Mouse (Mus musculus) neural tube, embryonic 10.5 days (tissue): ENCODE results near the gene Gm11034.

ENCODE experiments used
- DNase-seq: peaks from one replicate; pipeline ENCODE4 v3.0.0-alpha.2; 2017; ENCODE audit warnings: low spot score; ENCODE audit errors: extremely low spot score

The Gm11034 gene

GRCm38 (mm10) chr8:72211846-72212245 lies 1.6 kb downstream of the Gm11034 start:
- DNase-seq, result no peak

GRCm38 (mm10) chr8:72210710-72211109 lies 2.7 kb downstream of the Gm11034 start:
- no peak for DNase-seq

- DNase-seq, result no peak
Measured at GRCm38 (mm10) chr8:72210222-72210621, 3.2 kb downstream of the Gm11034 start.

- DNase-seq, result no peak
Measured at GRCm38 (mm10) chr8:72208582-72208981, 4.9 kb downstream of the Gm11034 start.

- no peak for DNase-seq
Measured at GRCm38 (mm10) chr8:72197997-72198396, 15.4 kb downstream of the Gm11034 start.

- no peak for DNase-seq
Measured at GRCm38 (mm10) chr8:72192065-72192464, 21.4 kb downstream of the Gm11034 start.

GRCm38 (mm10) chr8:72190215-72190539 lies 23.3 kb downstream of the Gm11034 start:
- DNase-seq, result no peak

GRCm38 (mm10) chr8:72189417-72190214 lies 23.8 kb downstream of the Gm11034 start, which contains the start of gene Hsh2d:
Gene Hsh2d, plus strand, starts transcription at chr8:72189638.
- no peak for DNase-seq

- no peak for DNase-seq
Measured at GRCm38 (mm10) chr8:72187793-72188331, 25.6 kb downstream of the Gm11034 start.

- no peak for DNase-seq
Measured at GRCm38 (mm10) chr8:72183554-72184202, 29.8 kb downstream of the Gm11034 start.

- peak; percentile 56 for DNase-seq
Measured at GRCm38 (mm10) chr8:72177346-72177925, 36.0 kb downstream of the Gm11034 start.

- no peak for DNase-seq
Measured at GRCm38 (mm10) chr8:72169681-72170249, 43.7 kb downstream of the Gm11034 start.

GRCm38 (mm10) chr8:72169098-72169668 lies 44.3 kb downstream of the Gm11034 start:
- DNase-seq, result no peak
